Mouse (Mus musculus) kidney, adult 2 months (tissue): ENCODE results near the gene Zbtb34.

ENCODE experiments used
- CTCF ChIP-seq: fragments of 200-500 bp; conservative IDR thresholded peaks from 2 replicates; pipeline ENCODE4 v1.5.1; 2011; ENCODE audit warnings: low read depth, mild to moderate bottlenecking, control low read depth, low read length, moderate library complexity, mixed read lengths; ENCODE audit not compliant: insufficient read depth, insufficient read length
- POLR2A ChIP-seq: fragments of 200-500 bp; IDR thresholded peaks from one replicate; pipeline ENCODE4 v1.6.1; 2011; ENCODE audit warnings: low read depth, low read length, control low read depth

- TF ChIP-seq CTCF, result no peak
- no peak for TF ChIP-seq POLR2A
Observed at GRCm38 (mm10) chr2:33442701-33443100, 11.6 kb upstream of the Zbtb34 start.
